9 mouse cellular contexts compared by ENCODE assay signal in genomic region chr8:122677481-122678021, GRCm38 (mm10). TPM values are rescaled to one million over a fixed set of nuclear protein-coding genes. Genes with fewer than 3 reads are reported as not detected.
A peak's percentile ranks its signal among the peaks of the same experiment; 100 is the strongest.
DNase-seq lines count a peak whose midpoint lies in the region; ATAC-seq lines count a peak whose summit lies in the region.
"Had no signal": no experiment of that assay in that cellular context is flagged by ENCODE, and none has a peak within 500 bp of the region (broad histone marks: within the 10 kb centered on the region; RNA-seq: fewer than 3 reads in every experiment).

No protein-coding gene starts in this region.

- peak overlapping the region; percentile 77 for H3K4me2 ChIP-seq in hindbrain, embryonic 16.5 days (ENCODE audit: low read length)
- H3K4me2 ChIP-seq in midbrain, embryonic 12.5 days (replicated peaks) = peak overlapping the region; percentile 73

- WGBS in hindbrain, embryonic 16.5 days = 1% methylated on average over 35 of the region's 35 CpGs
- WGBS in midbrain, embryonic 12.5 days = under 1% methylated on average over 30 of the region's 35 CpGs

- DNase-seq in cerebellum, adult 8-10 months = peak; percentile 65
- DNase-seq in cerebellum, postnatal 4 days (ENCODE audit: low spot score in 2 of 2) = no peak
- DNase-seq in thymus, postnatal 25 days = peak; percentile 88
- DNase-seq in embryo, embryonic 9.5 days (ENCODE audit: extremely low spot score) = no peak

- H3K27me3 ChIP-seq in megakaryocyte, embryonic 14.5 days (replicated peaks) = no peaks in the 10 kb centered on the region
- H3K27me3 ChIP-seq in hindbrain, embryonic 16.5 days (replicated peaks; ENCODE audit: control insufficient read depth, insufficient read depth, low read length) = no peaks in the 10 kb centered on the region
- peaks cover 96% of the 10 kb centered on the region for H3K27me3 ChIP-seq in midbrain, embryonic 12.5 days
- H3K27me3 ChIP-seq: CH12.LX had no signal

- peak overlapping the region; percentile 90 for H3K4me3 ChIP-seq in megakaryocyte, embryonic 14.5 days (replicated peaks)
- peak overlapping the region; percentile 86 for H3K4me3 ChIP-seq in hindbrain, embryonic 16.5 days (ENCODE audit: low read length)
- H3K4me3 ChIP-seq in midbrain, embryonic 12.5 days = peak overlapping the region; percentile 66

- peak overlapping the region; percentile 96 for H3K27ac ChIP-seq in hindbrain, embryonic 16.5 days (ENCODE audit: low read depth, low read length)
- H3K27ac ChIP-seq in midbrain, embryonic 12.5 days (replicated peaks) = peak overlapping the region; percentile 90

- H3K9me3 ChIP-seq in megakaryocyte, embryonic 14.5 days = 0 out of 2 replicates have a peak, but pooled peaks cover 2% of the 10 kb centered on the region
- H3K9me3 ChIP-seq in hindbrain, embryonic 16.5 days (ENCODE audit: control insufficient read depth, low read length) = no peaks in the 10 kb centered on the region
- H3K9me3 ChIP-seq in midbrain, embryonic 12.5 days = no peaks in the 10 kb centered on the region

- H3K4me1 ChIP-seq in megakaryocyte, embryonic 14.5 days = peaks cover 100% of the 10 kb centered on the region
- peaks cover 53% of the 10 kb centered on the region for H3K4me1 ChIP-seq in hindbrain, embryonic 16.5 days (ENCODE audit: control insufficient read depth, insufficient read depth, low read depth, low read length)
- peaks cover 49% of the 10 kb centered on the region for H3K4me1 ChIP-seq in midbrain, embryonic 12.5 days

- H3K36me3 ChIP-seq in megakaryocyte, embryonic 14.5 days (replicated peaks; ENCODE audit: low read length) = peaks cover 96% of the 10 kb centered on the region
- H3K36me3 ChIP-seq in hindbrain, embryonic 16.5 days (ENCODE audit: control insufficient read depth, insufficient read depth, low read length) = no peaks in the 10 kb centered on the region
- H3K36me3 ChIP-seq in midbrain, embryonic 12.5 days = no peaks in the 10 kb centered on the region

- peak overlapping the region; percentile 96 for H3K9ac ChIP-seq in hindbrain, embryonic 16.5 days (ENCODE audit: low read depth, low read length)
- peak overlapping the region; percentile 79 for H3K9ac ChIP-seq in midbrain, embryonic 12.5 days (replicated peaks)

- ATAC-seq in megakaryocyte, adult 5-6 weeks (ENCODE audit: poor library complexity, severe bottlenecking) = no peak
- ATAC-seq in hindbrain, embryonic 16.5 days = 0 out of 2 replicates have a peak, but pooled peaks have one; percentile 0
- peak; percentile 38 for ATAC-seq in midbrain, embryonic 12.5 days (ENCODE audit: low FRiP score, low read depth)

RNA-seq across cellular contexts. Expression of gene Cbfa2t3, which starts 21.4 kb away (rescaled TPM):
- polyA plus RNA-seq in megakaryocyte, embryonic 14.5 days (2012; ENCODE audit: insufficient read depth, low replicate concordance) = 54.9 and 189 TPM in 2 replicates
- 29.5 and 30.0 TPM in 2 replicates for total RNA-seq in megakaryocyte, adult 5-6 weeks (2015)
- 25.1 and 26.5 TPM in 2 replicates for total RNA-seq in megakaryocyte, adult 5-6 weeks (2017)
- polyA plus RNA-seq in hindbrain, embryonic 16.5 days (2015; fragmentation: Nextera tagmentation; extraction: Ambion mirVana) = 12.6 and 18.3 TPM in 2 replicates
- 12.9 and 14.5 TPM in 2 replicates for polyA plus RNA-seq in midbrain, embryonic 12.5 days (2016; fragmentation: Nextera tagmentation; extraction: Ambion mirVana)

RNA-seq across cellular contexts. Expression of gene Pabpn1l, which starts 55.0 kb away (rescaled TPM):
- polyA plus RNA-seq in megakaryocyte, embryonic 14.5 days (2012; ENCODE audit: insufficient read depth, low replicate concordance) = 0.25 TPM in 1 of 2 replicates, not detected in the other
- 0.27 TPM in 1 of 2 replicates, not detected in the other for total RNA-seq in megakaryocyte, adult 5-6 weeks (2015)
- total RNA-seq in megakaryocyte, adult 5-6 weeks (2017) = not detected in 2 replicates
- polyA plus RNA-seq in hindbrain, embryonic 16.5 days (2015; fragmentation: Nextera tagmentation; extraction: Ambion mirVana) = not detected in 2 replicates
- polyA plus RNA-seq in midbrain, embryonic 12.5 days (2016; fragmentation: Nextera tagmentation; extraction: Ambion mirVana) = not detected in 2 replicates
- total RNA-seq: CH12.LX had no signal

Comparison
In these comparisons a context has a peak if more than half of its experiments do, and no peak if none do; other contexts are left out.
1. DNase-seq: peak in cerebellum, adult 8-10 months (single experiment) and thymus, postnatal 25 days (single experiment); none in cerebellum, postnatal 4 days (0 of 2) and embryo, embryonic 9.5 days (single experiment).
2. Peak in every context shown above with its lines, with median percentiles within 50 percentile points of each other: H3K4me3 ChIP-seq.